Mouse (Mus musculus): ENCODE results near the gene Jade2. TPM values are rescaled to one million over a fixed set of nuclear protein-coding genes. Genes with fewer than 3 reads are reported as not detected.

Gene Jade2
- 24.6 TPM for polyA plus RNA-seq (2015; fragmentation: Illumina TruSeq; extraction: RNeasy Lipid Tissue Mini Kit (QIAGEN cat#74804); ENCODE audit: low read depth, low replicate concordance)

GRCm38 (mm10) chr11:51857081-51857671, at the start of gene Jade2:
Gene Jade2, minus strand, starts transcription at chr11:51857653.

Other genes with a start within 250 kb of the Jade2 start
- gene Nhp2, start 237.9 kb downstream of the Jade2 start, polyA plus RNA-seq (2015; fragmentation: Illumina TruSeq; extraction: RNeasy Lipid Tissue Mini Kit (QIAGEN cat#74804); ENCODE audit: low read depth, low replicate concordance): 57.6 TPM
- gene Rmnd5b, start 221.8 kb downstream of the Jade2 start, polyA plus RNA-seq (2015; fragmentation: Illumina TruSeq; extraction: RNeasy Lipid Tissue Mini Kit (QIAGEN cat#74804); ENCODE audit: low read depth, low replicate concordance): 51.4 TPM
- 10.3 TPM for gene N4bp3, start 206.8 kb downstream of the Jade2 start, polyA plus RNA-seq (2015; fragmentation: Illumina TruSeq; extraction: RNeasy Lipid Tissue Mini Kit (QIAGEN cat#74804); ENCODE audit: low read depth, low replicate concordance)
- gene D930048N14Rik, start 206.7 kb downstream of the Jade2 start, polyA plus RNA-seq (2015; fragmentation: Illumina TruSeq; extraction: RNeasy Lipid Tissue Mini Kit (QIAGEN cat#74804); ENCODE audit: low read depth, low replicate concordance): 2.4 TPM
- 62.2 TPM for gene 0610009B22Rik, start 168.8 kb downstream of the Jade2 start, polyA plus RNA-seq (2015; fragmentation: Illumina TruSeq; extraction: RNeasy Lipid Tissue Mini Kit (QIAGEN cat#74804); ENCODE audit: low read depth, low replicate concordance)
- 8.4 TPM for gene Sec24a, start 94.0 kb downstream of the Jade2 start, polyA plus RNA-seq (2015; fragmentation: Illumina TruSeq; extraction: RNeasy Lipid Tissue Mini Kit (QIAGEN cat#74804); ENCODE audit: low read depth, low replicate concordance)
- 148 TPM for gene Sar1b, start 94.0 kb downstream of the Jade2 start, polyA plus RNA-seq (2015; fragmentation: Illumina TruSeq; extraction: RNeasy Lipid Tissue Mini Kit (QIAGEN cat#74804); ENCODE audit: low read depth, low replicate concordance)
- gene Cdkn2aipnl, start 110.0 kb upstream of the Jade2 start, polyA plus RNA-seq (2015; fragmentation: Illumina TruSeq; extraction: RNeasy Lipid Tissue Mini Kit (QIAGEN cat#74804); ENCODE audit: low read depth, low replicate concordance): 63.4 TPM
- 335 TPM for gene Ube2b, start 143.1 kb upstream of the Jade2 start, polyA plus RNA-seq (2015; fragmentation: Illumina TruSeq; extraction: RNeasy Lipid Tissue Mini Kit (QIAGEN cat#74804); ENCODE audit: low read depth, low replicate concordance)
- 14.7 TPM for gene Cdkl3, start 146.6 kb upstream of the Jade2 start, polyA plus RNA-seq (2015; fragmentation: Illumina TruSeq; extraction: RNeasy Lipid Tissue Mini Kit (QIAGEN cat#74804); ENCODE audit: low read depth, low replicate concordance)
- gene Ppp2ca, start 241.0 kb upstream of the Jade2 start, polyA plus RNA-seq (2015; fragmentation: Illumina TruSeq; extraction: RNeasy Lipid Tissue Mini Kit (QIAGEN cat#74804); ENCODE audit: low read depth, low replicate concordance): 155 TPM

Data from brain, adult 10 weeks (tissue).